In the genomic region with DNA sequence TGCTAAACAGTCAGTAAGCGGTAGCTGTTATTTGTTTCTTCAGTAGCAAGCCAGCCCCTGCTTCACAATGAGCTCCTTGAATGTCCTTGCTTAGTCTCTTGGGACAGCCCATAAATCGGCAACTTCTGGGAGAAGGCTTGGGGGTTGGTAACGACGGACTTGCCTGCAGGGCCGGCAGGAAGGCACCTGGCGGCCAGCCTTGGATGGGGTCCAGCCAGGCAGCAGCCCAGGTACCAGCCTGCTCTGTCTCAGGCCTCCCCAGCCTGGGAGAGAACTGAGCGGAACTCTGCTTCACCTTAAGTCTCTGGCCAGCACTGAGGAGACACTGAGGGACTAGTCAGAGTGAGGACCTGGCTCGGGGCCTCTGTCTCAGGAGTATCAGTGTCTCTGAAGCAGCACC, we compare ENCODE assay signal across 14 mouse cellular contexts. TPM values are rescaled to one million over a fixed set of nuclear protein-coding genes. Genes with fewer than 3 reads are reported as not detected.
DNase-seq lines count a peak whose midpoint lies in the region; ATAC-seq lines count a peak whose summit lies in the region.
"Had no signal": no experiment of that assay in that cellular context is flagged by ENCODE, and none has a peak within 500 bp of the region (broad histone marks: within the 10 kb centered on the region; RNA-seq: fewer than 3 reads in every experiment).

No protein-coding gene starts in this region.

- intact Hi-C loops in heart, postnatal 14 days (cut with DNase I) = no loop called here

- no peak overlapping the region for H3K9ac ChIP-seq in lung, embryonic 15.5 days
- H3K9ac ChIP-seq: midbrain, embryonic 12.5 days had no signal

- H3K27ac ChIP-seq in lung, embryonic 15.5 days = 0 out of 2 replicates have a peak overlapping the region, but pooled peaks have one; percentile 4
- H3K27ac ChIP-seq: midbrain, embryonic 12.5 days had no signal

- no peaks in the 10 kb centered on the region for H3K36me3 ChIP-seq in lung, embryonic 15.5 days
- H3K36me3 ChIP-seq: midbrain, embryonic 12.5 days had no signal

- peaks cover 48% of the 10 kb centered on the region for H3K4me1 ChIP-seq in lung, embryonic 15.5 days

- no peak for ATAC-seq in lung, embryonic 15.5 days (ENCODE audit: borderline replicate concordance, extremely low read depth, low FRiP score, low TSS enrichment)

- H3K9me3 ChIP-seq in lung, embryonic 15.5 days = no peaks in the 10 kb centered on the region
- H3K9me3 ChIP-seq: midbrain, embryonic 12.5 days had no signal

- 43% methylated on average over 8 of the region's 8 CpGs for WGBS in lung, embryonic 15.5 days

- no peaks in the 10 kb centered on the region for H3K27me3 ChIP-seq in lung, embryonic 15.5 days

- H3K4me2 ChIP-seq in lung, embryonic 15.5 days = no peak overlapping the region
- H3K4me2 ChIP-seq: midbrain, embryonic 12.5 days had no signal

- DNase-seq in cerebellum, adult 18-20 months = peak; percentile 74 to 75
- DNase-seq in cerebellum, adult 9-10 months = no peak
- DNase-seq in lung, postnatal 36 days = no peak
- peak; percentile 81 to 83 for DNase-seq in kidney, adult 8-10 months
- DNase-seq in naive thymus-derived CD4-positive, alpha-beta T cell, adult 2 months (ENCODE audit: low read depth) = peak; percentile 15
- no peak for DNase-seq in heart, postnatal 14 days
- DNase-seq in adipocyte (ENCODE audit: low spot score) = no peak
- DNase-seq: adrenal gland, adult 8-10 months; B cell, adult 2 months; gastrocnemius, postnatal 10 days; spleen, adult 18-20 months had no signal

- H3K4me3 ChIP-seq in lung, embryonic 15.5 days = no peak overlapping the region
- H3K4me3 ChIP-seq: midbrain, embryonic 12.5 days had no signal

RNA-seq across cellular contexts. Expression of a gene that starts 8.0 kb away (rescaled TPM):
- 55.0 and 58.2 TPM in 2 replicates for polyA plus RNA-seq in lung, embryonic 15.5 days (2015; fragmentation: Nextera tagmentation; extraction: Ambion mirVana)
- 10 to 100 TPM; 12.7 to 13.5 TPM for total RNA-seq in heart, postnatal 14 days (2021)

RNA-seq across cellular contexts. Expression of a gene that starts 16.2 kb away (rescaled TPM):
- polyA plus RNA-seq in lung, embryonic 15.5 days (2015; fragmentation: Nextera tagmentation; extraction: Ambion mirVana) = 10.5 and 12.3 TPM in 2 replicates
- total RNA-seq in heart, postnatal 14 days (2021) = 1 to 10 TPM; 9.5 to 9.6 TPM

RNA-seq across cellular contexts. Expression of a gene that starts 16.5 kb away (rescaled TPM):
- polyA plus RNA-seq in lung, embryonic 15.5 days (2015; fragmentation: Nextera tagmentation; extraction: Ambion mirVana) = 22.0 and 23.8 TPM in 2 replicates
- 10 to 100 TPM; 17.0 to 17.1 TPM for total RNA-seq in heart, postnatal 14 days (2021)

RNA-seq across cellular contexts. Expression of a gene that starts 37.3 kb away (rescaled TPM):
- polyA plus RNA-seq in lung, embryonic 15.5 days (2015; fragmentation: Nextera tagmentation; extraction: Ambion mirVana) = 1.3 and 1.8 TPM in 2 replicates
- under 1 TPM; 0.46 to 0.69 TPM for total RNA-seq in heart, postnatal 14 days (2021)
- polyA plus RNA-seq: forebrain, embryonic 11.5 days had no signal

Comparison
In these comparisons a context has a peak if more than half of its experiments do, and no peak if none do; other contexts are left out.
1. DNase-seq: peak in cerebellum, adult 18-20 months (2 of 2), kidney, adult 8-10 months (2 of 2) and naive thymus-derived CD4-positive, alpha-beta T cell, adult 2 months (single experiment); none in cerebellum, adult 9-10 months (single experiment), lung, postnatal 36 days (single experiment), heart, postnatal 14 days (0 of 2) and adipocyte (single experiment).